Mouse (Mus musculus) lung, postnatal 0 days (tissue): Measurements from ENCODE around the gene Gtsf1l.

ENCODE experiments used
- CTCF ChIP-seq: IDR thresholded peaks from 2 replicates; pipeline ENCODE4 v1.5.1; 2016; ENCODE audit warnings: antibody characterized with exemption, mild to moderate bottlenecking
- EP300 ChIP-seq: IDR thresholded peaks from 2 replicates; pipeline ENCODE4 v1.6.1; 2016; ENCODE audit warnings: antibody characterized with exemption, mild to moderate bottlenecking, control low read depth

GRCm38 (mm10) chr2:163056584-163056983, 31.1 kb downstream of the Gtsf1l start:
- TF ChIP-seq CTCF: no peak
- no peak for TF ChIP-seq EP300
